Mouse (Mus musculus) embryo, embryonic 11 days (tissue): Measurements from ENCODE around the gene Cutal.
"Not testable (repeated sequence)": the region's sequence is repeated elsewhere in the genome, so short reads cannot be mapped to it uniquely, and the experiment has no call there.

ENCODE experiments used
- DNase-seq: peaks from one replicate; pipeline ENCODE4 v3.0.0-alpha.2; 2015

Gene Cutal

GRCm38 (mm10) chr2:34874271-34874670 is at the start of gene Cutal:
Cutal (plus strand) TSS chr2:34874396.
- DNase-seq, result peak; percentile 18

- peak; percentile 95 for DNase-seq
Observed at GRCm38 (mm10) chr2:34825827-34826459, 48.3 kb upstream of the Cutal start, which contains the start of gene Fbxw2. Fbxw2 (minus strand) TSS chr2:34826311.

- peak; percentile 26 for DNase-seq
Observed at GRCm38 (mm10) chr2:34826460-34827231, 47.5 kb upstream of the Cutal start.

- DNase-seq, result no peak
Observed at GRCm38 (mm10) chr2:34827591-34827990, 46.6 kb upstream of the Cutal start.

GRCm38 (mm10) chr2:34828026-34828425 is 46.2 kb upstream of the Cutal start:
- DNase-seq, result no peak

GRCm38 (mm10) chr2:34830066-34830465 is 44.1 kb upstream of the Cutal start:
- not testable (repeated sequence) for DNase-seq

- DNase-seq, result not testable (repeated sequence)
Observed at GRCm38 (mm10) chr2:34832766-34833457, 41.3 kb upstream of the Cutal start, which contains the start of gene Gm34653. Gm34653 (plus strand) TSS chr2:34833007.

GRCm38 (mm10) chr2:34833624-34834023 is 40.6 kb upstream of the Cutal start:
- DNase-seq, result no peak

- DNase-seq, result no peak
Observed at GRCm38 (mm10) chr2:34835669-34836068, 38.5 kb upstream of the Cutal start.

- DNase-seq, result not testable (repeated sequence)
Observed at GRCm38 (mm10) chr2:34840143-34840542, 34.1 kb upstream of the Cutal start.

- DNase-seq, result no peak
Observed at GRCm38 (mm10) chr2:34841706-34842105, 32.5 kb upstream of the Cutal start.

- DNase-seq, result no peak
Observed at GRCm38 (mm10) chr2:34843211-34843939, 30.8 kb upstream of the Cutal start.

- no peak for DNase-seq
Observed at GRCm38 (mm10) chr2:34847702-34848101, 26.5 kb upstream of the Cutal start.

- DNase-seq, result no peak
Observed at GRCm38 (mm10) chr2:34855265-34855664, 18.9 kb upstream of the Cutal start.

GRCm38 (mm10) chr2:34857728-34858127 is 16.5 kb upstream of the Cutal start:
- DNase-seq, result no peak

GRCm38 (mm10) chr2:34869680-34870079 is 4.5 kb upstream of the Cutal start:
- peak; percentile 19 for DNase-seq

GRCm38 (mm10) chr2:34870520-34871474 is 3.4 kb upstream of the Cutal start:
- peak; percentile 100 for DNase-seq

- DNase-seq, result no peak
Observed at GRCm38 (mm10) chr2:34874816-34875345, 685 bp downstream of the Cutal start, which contains the start of gene Psmd5. Psmd5 (minus strand) TSS chr2:34874968.

GRCm38 (mm10) chr2:34880054-34880453 is 5.9 kb downstream of the Cutal start:
- no peak for DNase-seq

- no peak for DNase-seq
Observed at GRCm38 (mm10) chr2:34882757-34883156, 8.6 kb downstream of the Cutal start.

GRCm38 (mm10) chr2:34883190-34883589 is 9.0 kb downstream of the Cutal start:
- no peak for DNase-seq
